Mouse (Mus musculus): Measurements from ENCODE around the gene Ndufab1. TPM values are rescaled to one million over a fixed set of nuclear protein-coding genes. Genes with fewer than 3 reads are reported as not detected.
"Not testable (repeated sequence)": the region's sequence is repeated elsewhere in the genome, so short reads cannot be mapped to it uniquely, and the experiment has no call there.

Gene Ndufab1
- polyA plus RNA-seq, 1 experiment from 2014 or later, result 1,675 TPM

GRCm38 (mm10) chr7:122125636-122126035 lies 23.9 kb upstream of the Ndufab1 start:
- H3K4me1 ChIP-seq (ENCODE audit: control insufficient read depth, insufficient read depth, low read length), result no peaks in the 10 kb centered on the region
- WGBS, result 73% methylated on average over 8 of the region's 8 CpGs
- H3K4me3 ChIP-seq (ENCODE audit: low read length), result no peak overlapping the region
- no peak for ATAC-seq (replicated peaks; ENCODE audit: extremely low read depth, insufficient read depth, low FRiP score)
- H3K9me3 ChIP-seq (replicated peaks; ENCODE audit: control insufficient read depth, low read length), result no peaks in the 10 kb centered on the region
- no peak overlapping the region for H3K9ac ChIP-seq (ENCODE audit: low read length)
- H3K4me2 ChIP-seq (ENCODE audit: low read depth, low read length), result no peak overlapping the region
- no peaks in the 10 kb centered on the region for H3K27me3 ChIP-seq (ENCODE audit: control insufficient read depth, insufficient read depth, low read length)
- no peak overlapping the region for H3K27ac ChIP-seq (ENCODE audit: low read length)
- H3K36me3 ChIP-seq (ENCODE audit: control insufficient read depth, insufficient read depth), result peaks cover 30% of the 10 kb centered on the region

- Histone ChIP-seq H3K9ac (ENCODE audit: low read length) (no peak overlapping the region), H3K4me3 (ENCODE audit: low read length) (no peak overlapping the region), H3K4me1 (ENCODE audit: control insufficient read depth, insufficient read depth, low read length) (no peaks in the 10 kb centered on the region), H3K27me3 (ENCODE audit: control insufficient read depth, insufficient read depth, low read length) (no peaks in the 10 kb centered on the region), H3K4me2 (ENCODE audit: low read depth, low read length) (no peak overlapping the region), H3K27ac (ENCODE audit: low read length) (no peak overlapping the region), H3K9me3 (replicated peaks; ENCODE audit: control insufficient read depth, low read length) (no peaks in the 10 kb centered on the region), H3K36me3 (ENCODE audit: control insufficient read depth, insufficient read depth) (peaks cover 35% of the 10 kb centered on the region)
- 81% methylated on average over 4 of the region's 4 CpGs for WGBS
- no peak for ATAC-seq (replicated peaks; ENCODE audit: extremely low read depth, insufficient read depth, low FRiP score)
Measured at GRCm38 (mm10) chr7:122123518-122123917, 21.8 kb upstream of the Ndufab1 start.

- ATAC-seq (replicated peaks; ENCODE audit: extremely low read depth, insufficient read depth, low FRiP score), result no peak
- Histone ChIP-seq H3K27ac (ENCODE audit: low read length) (no peak overlapping the region), H3K36me3 (ENCODE audit: control insufficient read depth, insufficient read depth) (peaks cover 10% of the 10 kb centered on the region; the same call in 1 of the 2 replicates), H3K4me1 (ENCODE audit: control insufficient read depth, insufficient read depth, low read length) (no peaks in the 10 kb centered on the region), H3K9me3 (replicated peaks; ENCODE audit: control insufficient read depth, low read length) (no peaks in the 10 kb centered on the region), H3K4me3 (ENCODE audit: low read length) (no peak overlapping the region), H3K4me2 (ENCODE audit: low read depth, low read length) (no peak overlapping the region), H3K9ac (ENCODE audit: low read length) (no peak overlapping the region), H3K27me3 (ENCODE audit: control insufficient read depth, insufficient read depth, low read length) (no peaks in the 10 kb centered on the region)
- 93% methylated on average over 6 of the region's 6 CpGs for WGBS
Measured at GRCm38 (mm10) chr7:122108206-122108605, 6.5 kb upstream of the Ndufab1 start.

- peak; percentile 77 for ATAC-seq (replicated peaks; ENCODE audit: extremely low read depth, insufficient read depth, low FRiP score)
- Histone ChIP-seq H3K36me3 (ENCODE audit: control insufficient read depth, insufficient read depth) (peaks cover 20% of the 10 kb centered on the region), H3K4me1 (ENCODE audit: control insufficient read depth, insufficient read depth, low read length) (peaks cover 11% of the 10 kb centered on the region), H3K27ac (ENCODE audit: low read length) (peak overlapping the region; percentile 62), H3K4me2 (ENCODE audit: low read depth, low read length) (peak overlapping the region; percentile 84), H3K9ac (ENCODE audit: low read length) (peak overlapping the region; percentile 84), H3K4me3 (ENCODE audit: low read length) (peak overlapping the region; percentile 69)
- not testable (repeated sequence) for H3K9me3 ChIP-seq (replicated peaks; ENCODE audit: control insufficient read depth, low read length); H3K27me3 ChIP-seq (ENCODE audit: control insufficient read depth, insufficient read depth, low read length)
- WGBS, result 3% methylated on average over 26 of the region's 28 CpGs
Measured at GRCm38 (mm10) chr7:122101014-122101746, 506 bp downstream of the Ndufab1 start.

GRCm38 (mm10) chr7:122099222-122099621 lies 2.5 kb downstream of the Ndufab1 start:
- no peak for ATAC-seq (replicated peaks; ENCODE audit: extremely low read depth, insufficient read depth, low FRiP score)
- 52% methylated on average over 4 of the region's 4 CpGs for WGBS
- peaks cover 11% of the 10 kb centered on the region for H3K4me1 ChIP-seq (ENCODE audit: control insufficient read depth, insufficient read depth, low read length)
- no peak overlapping the region for H3K4me2 ChIP-seq (ENCODE audit: low read depth, low read length)
- H3K27me3 ChIP-seq (ENCODE audit: control insufficient read depth, insufficient read depth, low read length), result no peaks in the 10 kb centered on the region
- no peak overlapping the region for H3K9ac ChIP-seq (ENCODE audit: low read length)
- H3K36me3 ChIP-seq (ENCODE audit: control insufficient read depth, insufficient read depth), result peaks cover 39% of the 10 kb centered on the region
- no peaks in the 10 kb centered on the region for H3K9me3 ChIP-seq (replicated peaks; ENCODE audit: control insufficient read depth, low read length)
- H3K4me3 ChIP-seq (ENCODE audit: low read length), result no peak overlapping the region
- H3K27ac ChIP-seq (ENCODE audit: low read length), result no peak overlapping the region

GRCm38 (mm10) chr7:122098009-122098408 lies 3.7 kb downstream of the Ndufab1 start:
- H3K36me3 ChIP-seq (ENCODE audit: control insufficient read depth, insufficient read depth), result peaks cover 47% of the 10 kb centered on the region

GRCm38 (mm10) chr7:122094564-122095330 lies 6.9 kb downstream of the Ndufab1 start:
- Histone ChIP-seq H3K9ac (ENCODE audit: low read length) (no peak overlapping the region), H3K9me3 (replicated peaks; ENCODE audit: control insufficient read depth, low read length) (no peaks in the 10 kb centered on the region), H3K4me3 (ENCODE audit: low read length) (no peak overlapping the region), H3K27ac (ENCODE audit: low read length) (no peak overlapping the region), H3K27me3 (ENCODE audit: control insufficient read depth, insufficient read depth, low read length) (no peaks in the 10 kb centered on the region), H3K4me2 (ENCODE audit: low read depth, low read length) (no peak overlapping the region), H3K4me1 (ENCODE audit: control insufficient read depth, insufficient read depth, low read length) (no peaks in the 10 kb centered on the region), H3K36me3 (ENCODE audit: control insufficient read depth, insufficient read depth) (peaks cover 69% of the 10 kb centered on the region)
- WGBS, result 90% methylated on average over 2 of the region's 2 CpGs
- ATAC-seq (replicated peaks; ENCODE audit: extremely low read depth, insufficient read depth, low FRiP score), result no peak

More at GRCm38 (mm10) chr7:122098009-122098408, 3.7 kb downstream of the Ndufab1 start:
- ATAC-seq (replicated peaks; ENCODE audit: extremely low read depth, insufficient read depth, low FRiP score), result no peak
- no peak overlapping the region for H3K27ac ChIP-seq (ENCODE audit: low read length)
- WGBS, result 86% methylated on average over 3 of the region's 3 CpGs
- H3K9ac ChIP-seq (ENCODE audit: low read length), result no peak overlapping the region
- no peaks in the 10 kb centered on the region for H3K9me3 ChIP-seq (replicated peaks; ENCODE audit: control insufficient read depth, low read length)
- H3K4me3 ChIP-seq (ENCODE audit: low read length), result no peak overlapping the region
- peaks cover 11% of the 10 kb centered on the region for H3K4me1 ChIP-seq (ENCODE audit: control insufficient read depth, insufficient read depth, low read length)
- no peak overlapping the region for H3K4me2 ChIP-seq (ENCODE audit: low read depth, low read length)
- no peaks in the 10 kb centered on the region for H3K27me3 ChIP-seq (ENCODE audit: control insufficient read depth, insufficient read depth, low read length)

GRCm38 (mm10) chr7:122087195-122087982 lies 14.3 kb downstream of the Ndufab1 start:
- Histone ChIP-seq H3K36me3 (ENCODE audit: control insufficient read depth, insufficient read depth) (peaks cover 51% of the 10 kb centered on the region), H3K4me2 (ENCODE audit: low read depth, low read length) (no peak overlapping the region), H3K9ac (ENCODE audit: low read length) (no peak overlapping the region), H3K27ac (ENCODE audit: low read length) (no peak overlapping the region), H3K4me1 (ENCODE audit: control insufficient read depth, insufficient read depth, low read length) (peaks cover 2% of the 10 kb centered on the region; the same call in 1 of the 2 replicates), H3K9me3 (replicated peaks; ENCODE audit: control insufficient read depth, low read length) (no peaks in the 10 kb centered on the region), H3K27me3 (ENCODE audit: control insufficient read depth, insufficient read depth, low read length) (no peaks in the 10 kb centered on the region), H3K4me3 (ENCODE audit: low read length) (no peak overlapping the region)
- WGBS, result 86% methylated on average over 11 of the region's 11 CpGs
- ATAC-seq (replicated peaks; ENCODE audit: extremely low read depth, insufficient read depth, low FRiP score), result no peak

Measured in heart, embryonic 16.5 days (tissue).